Mouse (Mus musculus) spleen, adult 18-20 months (tissue): ENCODE results near the gene Tm9sf2.
A peak's percentile ranks its signal among the peaks of the same experiment; 100 is the strongest.
"Not testable (repeated sequence)": the region's sequence is repeated elsewhere in the genome, so short reads cannot be mapped to it uniquely, and the experiment has no call there.

Experiments used
- DNase-seq, 2 experiments: peaks; one replicate each; pipeline ENCODE4 v3.0.0; 2022; ENCODE audit warnings: mixed read lengths in 2 of 2

Tm9sf2 gene

GRCm38 (mm10) chr14:122106822-122107468 lies at the start of gene Tm9sf2:
Tm9sf2 (plus strand) TSS chr14:122107038.
- peak; percentile 91 to 92 for DNase-seq

- DNase-seq, result no peak
These were observed 48.9 kb upstream of the Tm9sf2 start for GRCm38 (mm10) chr14:122057941-122058346.

GRCm38 (mm10) chr14:122060642-122061041 lies 46.2 kb upstream of the Tm9sf2 start:
- peak; percentile 82 to 90 for DNase-seq

- DNase-seq, result no peak
These were observed 45.5 kb upstream of the Tm9sf2 start for GRCm38 (mm10) chr14:122061376-122061775.

- DNase-seq, result peak in 1 of 2 experiments; percentile 42
These were observed 44.3 kb upstream of the Tm9sf2 start for GRCm38 (mm10) chr14:122062411-122063090.

- DNase-seq, result peak in 1 of 2 experiments; percentile 36
These were observed 43.2 kb upstream of the Tm9sf2 start for GRCm38 (mm10) chr14:122063599-122063998.

GRCm38 (mm10) chr14:122064519-122064918 lies 42.3 kb upstream of the Tm9sf2 start:
- peak; percentile 71 to 85 for DNase-seq

GRCm38 (mm10) chr14:122066243-122066642 lies 40.6 kb upstream of the Tm9sf2 start:
- no peak for DNase-seq

GRCm38 (mm10) chr14:122068036-122068435 lies 38.8 kb upstream of the Tm9sf2 start:
- DNase-seq, result not testable (repeated sequence)

- no peak for DNase-seq
These were observed 37.8 kb upstream of the Tm9sf2 start for GRCm38 (mm10) chr14:122068801-122069695.

GRCm38 (mm10) chr14:122069948-122070347 lies 36.9 kb upstream of the Tm9sf2 start:
- no peak for DNase-seq

- DNase-seq, result peak in 1 of 2 experiments; percentile 60
These were observed 33.4 kb upstream of the Tm9sf2 start for GRCm38 (mm10) chr14:122073422-122073821.

- no peak for DNase-seq
These were observed 32.5 kb upstream of the Tm9sf2 start for GRCm38 (mm10) chr14:122074360-122074759.

- no peak for DNase-seq
These were observed 31.2 kb upstream of the Tm9sf2 start for GRCm38 (mm10) chr14:122075485-122076200.

GRCm38 (mm10) chr14:122077017-122077416 lies 29.8 kb upstream of the Tm9sf2 start:
- no peak for DNase-seq

- peak; percentile 57 to 89 for DNase-seq
These were observed 27.4 kb upstream of the Tm9sf2 start for GRCm38 (mm10) chr14:122079428-122079827.

- DNase-seq, result no peak
These were observed 26.9 kb upstream of the Tm9sf2 start for GRCm38 (mm10) chr14:122079921-122080320.

GRCm38 (mm10) chr14:122081308-122081707 lies 25.5 kb upstream of the Tm9sf2 start:
- DNase-seq, result no peak

GRCm38 (mm10) chr14:122083499-122083898 lies 23.3 kb upstream of the Tm9sf2 start:
- DNase-seq, result no peak

- DNase-seq, result no peak
These were observed 18.9 kb upstream of the Tm9sf2 start for GRCm38 (mm10) chr14:122087956-122088355.

GRCm38 (mm10) chr14:122092363-122092762 lies 14.5 kb upstream of the Tm9sf2 start:
- DNase-seq, result no peak

- no peak for DNase-seq
These were observed 10.5 kb upstream of the Tm9sf2 start for GRCm38 (mm10) chr14:122096331-122096730.

GRCm38 (mm10) chr14:122099584-122099983 lies 7.3 kb upstream of the Tm9sf2 start:
- no peak for DNase-seq
